Mouse (Mus musculus) stomach, postnatal 0 days (tissue): ENCODE measurements at regions not wholly inside any gene's neighbourhood (a gene's known extent, or its start where the extent isn't known, plus 50 kb on each side); places are given as distances from the start of the nearest gene placed in this dataset.

Experiments
- CTCF ChIP-seq: IDR thresholded peaks from 2 replicates; pipeline ENCODE4 v1.5.1; 2016; ENCODE audit warnings: antibody characterized with exemption, low read depth, mild to moderate bottlenecking, moderate library complexity
- EP300 ChIP-seq: optimal IDR thresholded peaks from 2 replicates; pipeline ENCODE3; 2016; ENCODE audit warnings: antibody characterized with exemption

GRCm38 (mm10) chr13:101620660-101621059, 147.4 kb downstream of the Pik3r1 start:
- TF ChIP-seq CTCF (no peak), EP300 (no peak)
